ENCODE assay signal across 8 mouse cellular contexts in the genomic region with DNA sequence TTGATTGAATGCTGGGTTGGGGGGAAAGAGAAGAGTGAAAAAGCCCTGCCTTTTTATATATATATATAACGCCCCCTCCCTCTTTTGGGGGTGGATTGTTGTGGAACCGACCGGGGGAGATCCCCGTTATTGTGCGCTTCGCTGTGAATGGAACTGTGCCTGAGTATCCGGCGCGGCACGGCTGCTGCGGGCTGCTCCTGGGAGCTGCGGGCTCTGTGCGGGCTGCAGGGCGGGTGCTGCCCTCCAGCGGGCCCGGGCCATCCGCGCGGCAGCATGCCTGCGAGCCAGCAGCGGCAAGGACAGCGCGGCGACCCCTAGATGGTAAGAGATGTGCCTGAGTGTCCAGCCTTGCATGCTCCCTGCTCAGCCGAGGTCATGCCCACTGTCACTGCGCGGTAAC.
A peak's percentile ranks its signal among the peaks of the same experiment; 100 is the strongest.
DNase-seq lines count a peak whose midpoint lies in the region; ATAC-seq and TF ChIP-seq lines count a peak whose summit lies in the region.

No protein-coding gene starts in this region.

- intact Hi-C loops in heart, adult 2 months (cut with DNase I): loop anchor here (5.0 kb wide), 1 partner anchor 353 kb away; no protein-coding TSS in a partner anchor

- WGBS in heart, adult 2 months: 5% methylated on average over 27 of the region's 27 CpGs
- 1% methylated on average over 27 of the region's 27 CpGs for WGBS in liver, embryonic 13.5 days (ENCODE audit: insufficient replicate concordance)

- 0 out of 2 replicates have a peak, but pooled peaks have one; percentile 9 for TF ChIP-seq EP300 in heart, adult 2 months (IDR thresholded peaks at IDR 0.05; ENCODE audit: insufficient read depth, low read depth, low read length)

- peak overlapping the region; percentile 59 for H3K4me2 ChIP-seq in liver, embryonic 13.5 days

- no peaks in the 10 kb centered on the region for H3K36me3 ChIP-seq in megakaryocyte, embryonic 14.5 days (replicated peaks; ENCODE audit: low read length)
- H3K36me3 ChIP-seq in heart, adult 2 months (ENCODE audit: control insufficient read depth, insufficient read depth, low read length): no peaks in the 10 kb centered on the region
- no peaks in the 10 kb centered on the region for H3K36me3 ChIP-seq in liver, embryonic 13.5 days

- H3K79me2 ChIP-seq in heart, adult 2 months (replicated peaks; ENCODE audit: control insufficient read depth, insufficient read depth, low read length): 0 out of 2 replicates have a peak, but pooled peaks cover 1% of the 10 kb centered on the region

- no peaks in the 10 kb centered on the region for H3K9me3 ChIP-seq in megakaryocyte, embryonic 14.5 days
- H3K9me3 ChIP-seq in liver, embryonic 13.5 days (replicated peaks): no peaks in the 10 kb centered on the region

- peaks cover 51% of the 10 kb centered on the region for H3K27me3 ChIP-seq in megakaryocyte, embryonic 14.5 days (replicated peaks)
- H3K27me3 ChIP-seq in heart, adult 2 months (ENCODE audit: control insufficient read depth, insufficient read depth, low read length): no peaks in the 10 kb centered on the region
- peaks cover 80% of the 10 kb centered on the region for H3K27me3 ChIP-seq in liver, embryonic 13.5 days

- peak; percentile 89 for DNase-seq in embryo, embryonic 11 days
- peak; percentile 63 to 76 for DNase-seq in heart, adult 2 months
- DNase-seq in kidney, adult 18-20 months: peak; percentile 61
- peak; percentile 29 for DNase-seq in liver, embryonic 13.5 days
- DNase-seq in neural tube, embryonic 10.5 days (ENCODE audit: extremely low spot score, low spot score): peak; percentile 72
- peak; percentile 25 for DNase-seq in thymus, postnatal 25 days

- no peak for TF ChIP-seq POLR2A in heart, adult 2 months (IDR thresholded peaks at IDR 0.05; ENCODE audit: insufficient read depth, low read depth, low read length)

- peaks cover 10% of the 10 kb centered on the region for H3K4me1 ChIP-seq in megakaryocyte, embryonic 14.5 days
- H3K4me1 ChIP-seq in heart, adult 2 months (ENCODE audit: control insufficient read depth, insufficient read depth, low read length): peaks cover 8% of the 10 kb centered on the region
- H3K4me1 ChIP-seq in liver, embryonic 13.5 days (replicated peaks): peaks cover 17% of the 10 kb centered on the region; the same call in 1 of the 2 replicates

- H3K9ac ChIP-seq in heart, adult 2 months (ENCODE audit: low read depth, low read length): peak overlapping the region; percentile 26
- peak overlapping the region; percentile 44; the same call in 1 of the 2 replicates for H3K9ac ChIP-seq in liver, embryonic 13.5 days

- no peak for ATAC-seq in megakaryocyte, adult 5-6 weeks (ENCODE audit: poor library complexity, severe bottlenecking)
- ATAC-seq in liver, embryonic 13.5 days (ENCODE audit: low read depth): peak; percentile 31; the same call in 1 of the 2 replicates

- TF ChIP-seq CTCF in heart, adult 2 months (IDR thresholded peaks at IDR 0.05): peak; percentile 84

- no peak overlapping the region for H3K27ac ChIP-seq in heart, adult 2 months
- H3K27ac ChIP-seq in liver, embryonic 13.5 days: no peak overlapping the region

- H3K4me3 ChIP-seq in megakaryocyte, embryonic 14.5 days (replicated peaks): peak overlapping the region; percentile 86
- peak overlapping the region; percentile 42 for H3K4me3 ChIP-seq in heart, adult 2 months
- H3K4me3 ChIP-seq in liver, embryonic 13.5 days (replicated peaks): peak overlapping the region; percentile 39

Comparison
In these comparisons a context has a peak if more than half of its experiments do, and no peak if none do; other contexts are left out.
1. DNase-seq: peak in every context shown above with its lines; median percentile 89 in embryo, embryonic 11 days; 72 in neural tube, embryonic 10.5 days; 70 in heart, adult 2 months; 61 in kidney, adult 18-20 months; 29 in liver, embryonic 13.5 days; 25 in thymus, postnatal 25 days.